Mouse (Mus musculus): ENCODE data around the gene Slc35f6.

DNA sequence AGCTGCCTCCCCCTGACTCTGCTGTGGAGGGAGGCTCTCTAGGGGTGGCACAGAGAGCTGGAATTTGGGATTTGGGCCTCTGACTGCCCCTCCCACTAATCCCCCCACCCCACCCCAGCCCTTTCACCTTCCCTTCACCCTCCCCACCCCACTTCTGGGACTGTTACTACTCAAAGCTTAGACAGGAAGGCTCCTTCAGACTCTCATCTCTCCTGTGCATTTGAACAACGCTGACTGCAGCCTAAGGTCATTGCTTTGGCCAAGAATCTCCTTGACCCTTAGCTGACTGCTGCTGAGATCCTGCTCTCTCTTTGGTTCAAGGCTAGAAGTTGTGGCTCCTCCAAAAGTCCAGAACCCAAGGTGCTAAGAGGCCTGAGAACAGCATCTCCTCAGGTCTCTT lies 36.6 kb upstream of the Slc35f6 start:
- no peak for TF ChIP-seq POLR2A (IDR thresholded peaks at IDR 0.05; ENCODE audit: low read depth, low read length)
- no peak for TF ChIP-seq CTCF (IDR thresholded peaks at IDR 0.05; ENCODE audit: extremely low read depth, insufficient read length, insufficient replicate concordance, low read depth, low read length)

Measured in small intestine, adult 2 months (tissue).